Mouse (Mus musculus): Measurements from ENCODE around the gene Elmo1. TPM values are rescaled to one million over a fixed set of nuclear protein-coding genes. Genes with fewer than 3 reads are reported as not detected.

Elmo1 gene
- total and polyA plus RNA-seq, 2 experiments, result 1.2 to 6.7 TPM

- Histone ChIP-seq H3K36me3 (ENCODE audit: control insufficient read depth, insufficient read depth, low read length) (no peaks in the 10 kb centered on the region), H3K27ac (replicated peaks; ENCODE audit: insufficient read depth, low read depth, low read length) (no peak overlapping the region), H3K9ac (ENCODE audit: low read depth, low read length) (no peak overlapping the region), H3K4me3 (ENCODE audit: insufficient read depth, low read depth, low read length) (no peak overlapping the region), H3K79me2 (ENCODE audit: control insufficient read depth, insufficient read depth, low read length) (no peaks in the 10 kb centered on the region), H3K4me1 (ENCODE audit: control insufficient read depth, insufficient read depth, low read length) (no peaks in the 10 kb centered on the region), H3K27me3 (ENCODE audit: control insufficient read depth, insufficient read depth, low read length) (no peaks in the 10 kb centered on the region)
- 77% methylated on average over 1 of the region's 1 CpGs for WGBS
- DNase-seq (ENCODE audit: extremely low read depth, low read depth, low spot score), result no peak
- TF ChIP-seq POLR2A (IDR thresholded peaks at IDR 0.05; ENCODE audit: extremely low read depth, insufficient read depth, low read length), result no peak
Observed at GRCm38 (mm10) chr13:20349754-20350153, 259.4 kb downstream of the Elmo1 start.

GRCm38 (mm10) chr13:20352631-20353030, 262.2 kb downstream of the Elmo1 start:
- no peak for DNase-seq (ENCODE audit: extremely low read depth, low read depth, low spot score)
- TF ChIP-seq CTCF (IDR thresholded peaks at IDR 0.05; ENCODE audit: low read depth, low read length), result no peak
- TF ChIP-seq POLR2A (IDR thresholded peaks at IDR 0.05; ENCODE audit: extremely low read depth, insufficient read depth, low read length), result no peak
- WGBS, result 98% methylated on average over 2 of the region's 2 CpGs
- no peaks in the 10 kb centered on the region for H3K79me2 ChIP-seq (ENCODE audit: control insufficient read depth, insufficient read depth, low read length)
- H3K27ac ChIP-seq (replicated peaks; ENCODE audit: insufficient read depth, low read depth, low read length), result no peak overlapping the region
- H3K4me3 ChIP-seq (ENCODE audit: insufficient read depth, low read depth, low read length), result no peak overlapping the region
- H3K36me3 ChIP-seq (ENCODE audit: control insufficient read depth, insufficient read depth, low read length), result no peaks in the 10 kb centered on the region
- H3K27me3 ChIP-seq (ENCODE audit: control insufficient read depth, insufficient read depth, low read length), result no peaks in the 10 kb centered on the region
- H3K9ac ChIP-seq (ENCODE audit: low read depth, low read length), result no peak overlapping the region
- H3K4me1 ChIP-seq (ENCODE audit: control insufficient read depth, insufficient read depth, low read length), result no peaks in the 10 kb centered on the region

- Histone ChIP-seq H3K4me1 (ENCODE audit: control insufficient read depth, insufficient read depth, low read length) (no peaks in the 10 kb centered on the region), H3K27ac (replicated peaks; ENCODE audit: insufficient read depth, low read depth, low read length) (no peak overlapping the region), H3K9ac (ENCODE audit: low read depth, low read length) (no peak overlapping the region), H3K27me3 (ENCODE audit: control insufficient read depth, insufficient read depth, low read length) (no peaks in the 10 kb centered on the region), H3K79me2 (ENCODE audit: control insufficient read depth, insufficient read depth, low read length) (no peaks in the 10 kb centered on the region), H3K4me3 (ENCODE audit: insufficient read depth, low read depth, low read length) (no peak overlapping the region), H3K36me3 (ENCODE audit: control insufficient read depth, insufficient read depth, low read length) (no peaks in the 10 kb centered on the region)
- TF ChIP-seq CTCF (IDR thresholded peaks at IDR 0.05; ENCODE audit: low read depth, low read length), result no peak
- no peak for TF ChIP-seq POLR2A (IDR thresholded peaks at IDR 0.05; ENCODE audit: extremely low read depth, insufficient read depth, low read length)
- 62% methylated on average over 10 of the region's 10 CpGs for WGBS
- DNase-seq (ENCODE audit: extremely low read depth, low read depth, low spot score), result no peak
Observed at GRCm38 (mm10) chr13:20353862-20354603, 263.6 kb downstream of the Elmo1 start.

GRCm38 (mm10) chr13:20354604-20354999, 264.2 kb downstream of the Elmo1 start:
- Histone ChIP-seq H3K9ac (ENCODE audit: low read depth, low read length) (no peak overlapping the region), H3K27me3 (ENCODE audit: control insufficient read depth, insufficient read depth, low read length) (no peaks in the 10 kb centered on the region), H3K79me2 (ENCODE audit: control insufficient read depth, insufficient read depth, low read length) (no peaks in the 10 kb centered on the region), H3K4me3 (ENCODE audit: insufficient read depth, low read depth, low read length) (no peak overlapping the region), H3K4me1 (ENCODE audit: control insufficient read depth, insufficient read depth, low read length) (no peaks in the 10 kb centered on the region), H3K36me3 (ENCODE audit: control insufficient read depth, insufficient read depth, low read length) (no peaks in the 10 kb centered on the region), H3K27ac (replicated peaks; ENCODE audit: insufficient read depth, low read depth, low read length) (no peak overlapping the region)
- WGBS, result 81% methylated on average over 5 of the region's 5 CpGs
- no peak for DNase-seq (ENCODE audit: extremely low read depth, low read depth, low spot score)
- no peak for TF ChIP-seq POLR2A (IDR thresholded peaks at IDR 0.05; ENCODE audit: extremely low read depth, insufficient read depth, low read length)
- TF ChIP-seq CTCF (IDR thresholded peaks at IDR 0.05; ENCODE audit: low read depth, low read length), result no peak

DNA sequence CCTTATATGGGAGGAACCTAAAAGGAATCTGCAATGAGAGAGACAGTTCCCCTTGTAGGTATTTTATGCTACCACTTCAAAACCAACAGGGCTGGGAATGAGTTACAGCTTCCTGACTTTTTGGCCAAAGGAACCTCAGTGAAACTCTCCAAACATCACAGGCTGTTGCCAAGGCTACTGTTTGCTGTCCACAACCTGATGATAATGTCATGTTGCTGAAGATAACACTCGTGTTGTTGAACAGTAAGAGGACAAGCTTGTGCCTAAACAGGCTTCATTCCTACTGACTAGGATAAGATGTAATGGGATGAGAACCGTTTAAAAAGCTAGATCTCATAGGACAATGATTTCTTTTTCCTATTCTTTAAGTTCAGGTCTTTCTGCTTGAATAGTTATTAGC, 272.1 kb downstream of the Elmo1 start:
- Histone ChIP-seq H3K4me3 (ENCODE audit: insufficient read depth, low read depth, low read length) (no peak overlapping the region), H3K36me3 (ENCODE audit: control insufficient read depth, insufficient read depth, low read length) (no peaks in the 10 kb centered on the region), H3K79me2 (ENCODE audit: control insufficient read depth, insufficient read depth, low read length) (no peaks in the 10 kb centered on the region), H3K9ac (ENCODE audit: low read depth, low read length) (no peak overlapping the region), H3K4me1 (ENCODE audit: control insufficient read depth, insufficient read depth, low read length) (no peaks in the 10 kb centered on the region), H3K27ac (replicated peaks; ENCODE audit: insufficient read depth, low read depth, low read length) (no peak overlapping the region), H3K27me3 (ENCODE audit: control insufficient read depth, insufficient read depth, low read length) (no peaks in the 10 kb centered on the region)
- TF ChIP-seq CTCF (IDR thresholded peaks at IDR 0.05; ENCODE audit: low read depth, low read length), result no peak
- TF ChIP-seq POLR2A (IDR thresholded peaks at IDR 0.05; ENCODE audit: extremely low read depth, insufficient read depth, low read length), result no peak
- 42% methylated on average over 2 of the region's 2 CpGs for WGBS
- no peak for DNase-seq (ENCODE audit: extremely low read depth, low read depth, low spot score)

GRCm38 (mm10) chr13:20365828-20366593, 275.6 kb downstream of the Elmo1 start:
- Histone ChIP-seq H3K79me2 (ENCODE audit: control insufficient read depth, insufficient read depth, low read length) (no peaks in the 10 kb centered on the region), H3K4me3 (ENCODE audit: insufficient read depth, low read depth, low read length) (no peak overlapping the region), H3K27me3 (ENCODE audit: control insufficient read depth, insufficient read depth, low read length) (no peaks in the 10 kb centered on the region), H3K4me1 (ENCODE audit: control insufficient read depth, insufficient read depth, low read length) (no peaks in the 10 kb centered on the region), H3K9ac (ENCODE audit: low read depth, low read length) (no peak overlapping the region), H3K36me3 (ENCODE audit: control insufficient read depth, insufficient read depth, low read length) (no peaks in the 10 kb centered on the region), H3K27ac (replicated peaks; ENCODE audit: insufficient read depth, low read depth, low read length) (no peak overlapping the region)
- TF ChIP-seq POLR2A (IDR thresholded peaks at IDR 0.05; ENCODE audit: extremely low read depth, insufficient read depth, low read length) (no peak), CTCF (IDR thresholded peaks at IDR 0.05; ENCODE audit: low read depth, low read length) (no peak)
- no peak for DNase-seq (ENCODE audit: extremely low read depth, low read depth, low spot score)
- WGBS, result 82% methylated on average over 7 of the region's 7 CpGs

All from liver, adult 2 months (tissue).